Mouse (Mus musculus) stomach, postnatal 0 days (tissue): Measurements from ENCODE around the gene Eif2s3y. TPM values are rescaled to one million over a fixed set of nuclear protein-coding genes. Genes with fewer than 3 reads are reported as not detected.

Experiments
- ATAC-seq: fragments of 200-750 bp; cut with Nextera tagmentation; 2 replicates; pipeline ENCODE4 v1.8.0; 2017; ENCODE audit not compliant: low FRiP score, low TSS enrichment
- DNase-seq: peaks from one replicate; pipeline ENCODE4 v3.0.0-alpha.2; 2016; ENCODE audit warnings: low spot score
- H3K27ac ChIP-seq: fragments of 300-500 bp; sonication (generic); replicated peaks from 2 replicates; pipeline ENCODE4 v1.5.1; 2014; ENCODE audit warnings: mild to moderate bottlenecking, control low read depth
- H3K27me3 ChIP-seq: fragments of 300-500 bp; sonication (generic); 2 replicates; pipeline ENCODE4 v1.6.1; 2014; ENCODE audit warnings: low read length; ENCODE audit not compliant: control insufficient read depth, insufficient read depth
- H3K36me3 ChIP-seq: fragments of 300-500 bp; sonication (generic); 2 replicates; pipeline ENCODE4 v1.6.1; 2014; ENCODE audit warnings: low read length, mixed read lengths; ENCODE audit not compliant: control insufficient read depth, insufficient read depth
- H3K4me1 ChIP-seq: fragments of 300-500 bp; sonication (generic); replicated peaks from 2 replicates; pipeline ENCODE4 v1.6.1; 2014; ENCODE audit warnings: antibody characterized with exemption; ENCODE audit not compliant: control insufficient read depth, insufficient read depth
- H3K4me2 ChIP-seq: fragments of 300-500 bp; sonication (generic); replicated peaks from 2 replicates; pipeline ENCODE4 v1.6.1; 2014; ENCODE audit warnings: low read depth, mild to moderate bottlenecking, control low read depth, moderate library complexity
- H3K4me3 ChIP-seq: fragments of 300-500 bp; sonication (generic); 2 replicates; pipeline ENCODE4 v1.5.1; 2014; ENCODE audit warnings: low read depth, low read length, control low read depth
- H3K9ac ChIP-seq: fragments of 300-500 bp; sonication (generic); 2 replicates; pipeline ENCODE4 v1.6.1; 2014; ENCODE audit warnings: mild to moderate bottlenecking, low read length, control low read depth, mixed read lengths
- H3K9me3 ChIP-seq: fragments of 300-500 bp; sonication (generic); 2 replicates; pipeline ENCODE4 v1.6.1; 2016; ENCODE audit warnings: low read length; ENCODE audit not compliant: control insufficient read depth
- CTCF ChIP-seq: IDR thresholded peaks from 2 replicates; pipeline ENCODE4 v1.5.1; 2016; ENCODE audit warnings: antibody characterized with exemption, low read depth, mild to moderate bottlenecking, moderate library complexity
- EP300 ChIP-seq: optimal IDR thresholded peaks from 2 replicates; pipeline ENCODE3; 2016; ENCODE audit warnings: antibody characterized with exemption
- WGBS: fragments of 180-500 bp; shearing (Covaris S2); extraction: QIAGEN DNeasy Blood & Tissue Kit; methylation state at CpG from one replicate; pipeline ENCODE4 v1.1.7; 2014; 5-methylcytosine and 5-hydroxymethylcytosine counted together
- microRNA-seq: library from miRNA; unstranded; fragments of <30 nt; microRNA quantifications from one replicate; pipeline ENCODE4, GENCODE M21; 2016
- polyA plus RNA-seq: library from polyadenylated mRNA; unstranded; fragments of >200 nt; fragmentation: Nextera tagmentation; extraction: Ambion mirVana; gene quantifications from 2 replicates; pipeline ENCODE4 v1.2.1, GENCODE M21; 2015

Eif2s3y gene
- not detected in 2 replicates for polyA plus RNA-seq

DNA sequence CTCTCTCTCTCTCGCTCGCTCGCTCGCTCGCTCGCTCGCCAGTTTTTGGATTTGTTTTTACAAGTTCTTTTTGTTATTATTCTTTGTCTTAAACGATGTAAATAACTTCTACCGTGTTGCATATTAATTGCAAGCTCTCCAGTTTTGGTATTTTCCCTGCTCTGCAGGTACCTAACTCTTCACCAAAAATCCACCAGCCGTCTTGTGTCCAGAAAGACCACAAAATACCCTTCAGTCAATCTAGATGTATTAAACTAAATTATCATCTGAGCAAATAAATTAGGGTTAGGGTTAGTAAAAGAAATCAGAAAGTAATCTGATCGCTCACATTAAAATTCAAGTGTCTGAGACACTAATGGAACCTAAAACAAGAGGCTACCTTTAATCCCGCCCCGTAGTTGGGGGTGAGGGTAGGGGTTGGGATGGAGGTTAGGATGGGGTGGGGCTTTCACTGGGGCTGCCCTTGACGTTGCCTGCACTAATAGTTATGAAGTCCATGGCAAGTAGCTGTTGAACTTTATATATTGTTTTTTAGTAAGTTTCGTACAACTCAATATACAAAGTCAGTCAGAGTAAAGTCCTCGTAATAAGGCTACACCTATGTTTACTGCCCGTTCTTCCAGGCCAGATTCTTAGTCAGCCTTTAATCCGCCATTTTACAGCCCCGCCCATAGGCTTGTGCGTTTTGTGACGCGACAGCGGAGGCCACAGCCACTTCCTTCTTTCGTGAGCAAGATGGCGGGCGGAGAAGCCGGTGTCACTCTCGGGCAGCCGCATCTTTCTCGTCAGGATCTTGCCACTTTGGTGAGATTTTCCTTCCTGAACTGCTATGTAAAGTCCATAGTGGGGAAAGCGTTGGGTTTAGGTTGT, at the start of gene Eif2s3y:
Eif2s3y (plus strand) TSS at position 662 of the 870 bp plus-strand sequence.
- no peak within 1 kb of the TSS; the same call in 1 of the 2 replicates for H3K4me2 ChIP-seq
- ATAC-seq, result peak; percentile 86; the same call in 1 of the 2 replicates
- no peaks in the 10 kb centered on the region for H3K4me1 ChIP-seq
- no peak within 1 kb of the TSS; the same call in 1 of the 2 replicates for H3K9ac ChIP-seq
- no peak within 1 kb of the TSS for H3K27ac ChIP-seq
- DNase-seq, result peak; percentile 62
- H3K27me3 ChIP-seq, result no peaks in the 10 kb centered on the region
- peak within 1 kb of the TSS; percentile 38; the same call in 1 of the 2 replicates for H3K4me3 ChIP-seq
- no peak for TF ChIP-seq EP300
- TF ChIP-seq CTCF, result no peak
- H3K9me3 ChIP-seq, result no peaks in the 10 kb centered on the region
- 19% methylated on average over 23 of the region's 31 CpGs for WGBS
- no peaks in the 10 kb centered on the region for H3K36me3 ChIP-seq

Small RNAs within 50 kb of the gene (microRNA-seq; reads per million reads assigned to microRNA genes)
- gene Gm47281, result not detected

Other genes starting within 250 kb of the Eif2s3y start
- not detected in 2 replicates for gene Zfy1, start 213.1 kb upstream of the Eif2s3y start, polyA plus RNA-seq
- gene Uba1y, start 191.9 kb upstream of the Eif2s3y start, polyA plus RNA-seq, result not detected in 2 replicates
- not detected in 2 replicates for gene Kdm5d, start 112.8 kb upstream of the Eif2s3y start, polyA plus RNA-seq
- gene Uty, start 235.2 kb downstream of the Eif2s3y start, polyA plus RNA-seq, result not detected in 2 replicates